Mouse (Mus musculus): ENCODE results near the gene Mast3. TPM values are rescaled to one million over a fixed set of nuclear protein-coding genes. Genes with fewer than 3 reads are reported as not detected.
A peak's percentile ranks its signal among the peaks of the same experiment; 100 is the strongest.

The Mast3 gene
- total RNA-seq (2021), result 1 to 10 TPM; 2.9 to 4.1 TPM
- long read RNA-seq, experiment 1, partial matches to known transcripts, result 0 of 2 reads
- long read RNA-seq, experiment 1, other reads (novel, unspliced or antisense), result 2 of 2 reads
- long read RNA-seq, experiment 2, partial matches to known transcripts, result 0 of 2 reads
- long read RNA-seq, experiment 2, other reads (novel, unspliced or antisense), result 2 of 2 reads

- peak; percentile 75 to 86 for DNase-seq
- intact Hi-C loops (cut with DNase I), result no loop called here
These were observed at the start of gene Mast3 for GRCm38 (mm10) chr8:70804481-70805206. Mast3 (minus strand) TSS chr8:70805054.

- intact Hi-C loops (cut with DNase I), result no loop called here
- DNase-seq, result no peak
These were observed 49.0 kb upstream of the Mast3 start for GRCm38 (mm10) chr8:70853863-70854262.

- intact Hi-C loops (cut with DNase I), result no loop called here
- no peak for DNase-seq
These were observed 47.9 kb upstream of the Mast3 start for GRCm38 (mm10) chr8:70852595-70853231.

- DNase-seq, result no peak
- intact Hi-C loops (cut with DNase I), result no loop called here
These were observed 47.0 kb upstream of the Mast3 start for GRCm38 (mm10) chr8:70851837-70852236.

GRCm38 (mm10) chr8:70850947-70851346, 46.1 kb upstream of the Mast3 start:
- intact Hi-C loops (cut with DNase I), result no loop called here
- DNase-seq, result no peak

GRCm38 (mm10) chr8:70850132-70850845, 45.4 kb upstream of the Mast3 start:
- DNase-seq, result no peak
- intact Hi-C loops (cut with DNase I), result no loop called here

DNA sequence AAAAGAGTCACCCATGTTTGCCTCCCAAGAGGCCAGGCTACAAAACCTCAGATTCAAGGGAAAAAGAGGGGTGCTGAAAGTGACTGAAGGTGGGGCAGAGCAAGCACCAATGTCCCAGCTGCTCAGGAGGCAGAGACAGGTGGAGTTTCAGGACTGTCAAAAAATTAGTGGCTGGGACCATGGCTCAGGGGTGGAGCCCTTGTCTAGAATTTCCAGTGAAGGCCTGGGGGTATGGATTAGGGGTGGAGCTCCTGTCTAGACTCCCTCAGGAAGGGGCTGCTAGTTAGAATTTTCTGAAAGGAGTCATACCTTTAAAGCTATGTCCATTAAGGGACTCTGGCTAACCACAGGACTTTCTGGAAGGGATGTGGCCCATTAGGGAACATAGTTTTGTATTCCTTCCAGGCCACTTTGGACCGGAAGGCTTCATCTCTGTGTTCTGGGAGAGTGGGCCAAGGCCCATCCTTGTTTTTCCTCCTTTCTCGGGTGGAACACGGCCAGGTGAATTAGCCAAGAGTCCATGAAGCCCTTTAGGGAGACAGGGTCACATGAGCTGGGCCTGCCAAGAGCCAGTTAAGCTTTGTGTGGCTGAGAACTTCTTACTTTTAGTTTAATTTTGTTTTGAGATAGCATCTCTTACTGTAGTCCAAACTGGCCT, 44.6 kb upstream of the Mast3 start:
- DNase-seq, result peak in 1 of 2 experiments; percentile 71
- intact Hi-C loops (cut with DNase I), result loop anchor here (5.0 kb wide), 1 partner anchor 37 kb away; no protein-coding TSS in a partner anchor

DNA sequence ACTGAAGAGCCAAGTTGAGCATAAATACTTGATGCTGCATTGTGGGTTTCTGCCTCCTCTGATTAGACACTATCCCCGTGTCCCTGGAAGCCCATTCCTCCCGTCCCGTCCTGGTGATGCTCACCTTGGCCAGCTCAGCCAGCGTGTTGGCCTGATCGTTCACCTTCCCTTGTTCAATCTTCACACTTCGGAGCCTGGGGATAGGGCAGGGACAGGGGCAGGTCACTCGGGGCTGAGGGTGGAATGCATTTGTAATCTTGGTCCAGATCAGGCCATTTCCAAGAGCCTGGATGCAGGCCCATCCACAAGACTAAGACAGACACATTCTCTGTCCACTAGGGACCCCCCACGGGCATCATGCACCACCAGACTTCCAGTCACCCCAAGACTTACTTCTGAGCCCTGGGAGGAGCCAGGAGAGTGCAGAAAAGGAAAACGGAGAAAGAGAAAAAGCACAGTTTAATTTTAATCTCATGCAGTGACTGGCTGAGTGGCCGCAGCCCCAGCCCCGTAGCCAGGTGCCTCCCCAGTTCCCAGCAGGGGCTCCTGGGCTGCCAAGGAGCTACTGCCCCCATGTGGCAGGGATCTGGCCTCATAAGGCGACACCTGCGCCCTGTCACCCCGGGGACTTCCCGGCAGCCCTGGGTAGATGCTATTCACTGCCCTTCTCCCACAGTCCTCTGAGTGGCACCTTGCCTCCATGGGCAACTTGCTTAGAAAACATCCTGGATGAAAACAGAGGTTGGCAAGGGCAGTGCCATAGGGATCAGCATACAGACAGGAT, 41.7 kb upstream of the Mast3 start:
- intact Hi-C loops (cut with DNase I), result loop anchor here (5.0 kb wide), 1 partner anchor 34 kb away; no protein-coding TSS in a partner anchor
- no peak for DNase-seq

DNA sequence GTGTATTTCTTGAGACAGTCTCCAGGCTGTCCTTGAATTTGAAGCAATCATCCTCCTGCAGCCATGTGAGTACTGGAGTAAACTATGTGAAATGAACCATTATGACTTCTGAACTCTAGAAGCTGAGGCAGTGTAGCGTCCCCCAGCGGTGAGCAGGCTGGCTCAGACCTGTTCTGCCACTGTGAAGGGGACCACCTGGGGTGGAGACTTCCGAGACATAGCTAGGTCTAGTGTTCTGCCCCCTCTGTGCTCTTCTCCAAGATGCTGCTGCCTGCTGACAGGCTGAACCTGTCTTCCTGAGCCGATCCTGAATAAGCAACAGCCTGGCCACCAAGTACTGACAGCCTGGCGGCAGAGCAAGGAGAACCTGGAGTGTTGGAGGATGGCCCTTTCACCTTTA, 40.3 kb upstream of the Mast3 start:
- intact Hi-C loops (cut with DNase I), result loop anchor here (5.0 kb wide), 1 partner anchor 33 kb away; no protein-coding TSS in a partner anchor
- no peak for DNase-seq

GRCm38 (mm10) chr8:70844523-70844922, 39.7 kb upstream of the Mast3 start:
- DNase-seq, result peak; percentile 86 to 91
- intact Hi-C loops (cut with DNase I), result loop anchor here (1.0 to 5.0 kb wide), 2 partner anchors 25 to 72 kb away; no protein-coding TSS in a partner anchor

DNA sequence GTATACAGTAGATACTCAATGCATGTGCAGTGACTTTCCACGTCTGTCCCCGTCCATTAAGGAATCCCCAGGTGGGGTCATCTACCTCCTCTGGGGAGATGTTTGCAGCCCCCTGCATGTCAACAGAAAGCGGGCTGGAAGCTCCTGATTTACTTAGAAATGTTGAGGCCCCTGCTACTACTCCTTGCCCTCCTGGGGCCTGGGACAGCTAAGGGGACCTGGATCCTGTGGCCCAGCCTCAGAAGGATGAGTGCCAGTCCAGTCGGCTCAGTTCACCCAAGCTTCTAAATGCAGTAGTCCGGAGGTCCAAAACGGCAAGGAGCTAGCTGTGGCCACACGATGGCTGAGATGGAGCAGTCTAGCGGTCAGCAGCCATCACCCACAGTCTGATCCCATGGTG, 39.1 kb upstream of the Mast3 start:
- intact Hi-C loops (cut with DNase I), result loop anchor here (1.0 to 5.0 kb wide), 2 partner anchors 25 to 72 kb away; no protein-coding TSS in a partner anchor

GRCm38 (mm10) chr8:70843214-70843773, 38.4 kb upstream of the Mast3 start:
- no peak for DNase-seq
- intact Hi-C loops (cut with DNase I), result loop anchor here (5.0 kb wide), 1 partner anchor 71 kb away; no protein-coding TSS in a partner anchor

More for the DNA sequence above, 39.1 kb upstream of the Mast3 start:
- DNase-seq, result no peak

- intact Hi-C loops (cut with DNase I), result loop anchor here (5.0 kb wide), 1 partner anchor 70 kb away; no protein-coding TSS in a partner anchor
- DNase-seq, result no peak
These were observed 37.6 kb upstream of the Mast3 start for GRCm38 (mm10) chr8:70842484-70842883.

GRCm38 (mm10) chr8:70841147-70842072, 36.6 kb upstream of the Mast3 start:
- intact Hi-C loops (cut with DNase I), result loop anchor here (1.0 to 5.0 kb wide), 3 partner anchors 20 to 121 kb away; no protein-coding TSS in a partner anchor

GRCm38 (mm10) chr8:70840590-70840989, 35.7 kb upstream of the Mast3 start:
- no peak for DNase-seq
- intact Hi-C loops (cut with DNase I), result loop anchor here (2.0 to 5.0 kb wide), 2 partner anchors 68 to 120 kb away; no protein-coding TSS in a partner anchor

More at GRCm38 (mm10) chr8:70841147-70842072, 36.6 kb upstream of the Mast3 start:
- DNase-seq, result peak; percentile 88 to 94

- DNase-seq, result peak; percentile 96 to 100
- intact Hi-C loops (cut with DNase I), result loop anchor here (2.0 to 5.0 kb wide), 2 partner anchors 67 to 119 kb away; no protein-coding TSS in a partner anchor
These were observed 34.8 kb upstream of the Mast3 start, which contains the start of gene Arrdc2 for GRCm38 (mm10) chr8:70839408-70840351. Arrdc2 (minus strand) TSS chr8:70839720.
